Mouse (Mus musculus) left cerebral cortex, postnatal 14 days (tissue): ENCODE measurements around the gene Mpc1. TPM values are rescaled to one million over a fixed set of nuclear protein-coding genes. Genes with fewer than 3 reads are reported as not detected.
A peak's percentile ranks its signal among the peaks of the same experiment; 100 is the strongest.

Experiments used
- DNase-seq, 2 experiments: peaks; one replicate each; pipeline ENCODE4 v3.0.0; 2021 to 2022; ENCODE audit warnings: low spot score in 2 of 2, mixed read lengths in 1 of 2
- intact Hi-C: fragments of 180-260 bp; cut with DNase I; formaldehyde crosslinking; loops from one replicate; pipeline ENCODE4 v1.15.1; 2025
- long read RNA-seq, 2 experiments: library from polyadenylated mRNA; stranded (forward); transcript quantifications; one replicate each; pipeline ENCODE4 v2.0.0; 2021
- total RNA-seq, 2 experiments: library from RNA; stranded (reverse); gene quantifications; 2 replicates each; pipeline ENCODE4 v1.2.3; 2021

The Mpc1 gene
- total RNA-seq = 100 to 1,000 TPM; 193 to 205 TPM
- long read RNA-seq, experiment 1, transcript Mpc1-202 (5 exons, 555 nt) = major isoform, 7 of 227 reads
- long read RNA-seq, experiment 1, partial matches to known transcripts = 0 of 227 reads
- long read RNA-seq, experiment 1, other reads (novel, unspliced or antisense) = 217 of 227 reads
- long read RNA-seq, experiment 2, transcript Mpc1-202 (5 exons, 555 nt) = major isoform, 5 of 153 reads
- long read RNA-seq, experiment 2, partial matches to known transcripts = 0 of 153 reads
- long read RNA-seq, experiment 2, other reads (novel, unspliced or antisense) = 144 of 153 reads

DNA sequence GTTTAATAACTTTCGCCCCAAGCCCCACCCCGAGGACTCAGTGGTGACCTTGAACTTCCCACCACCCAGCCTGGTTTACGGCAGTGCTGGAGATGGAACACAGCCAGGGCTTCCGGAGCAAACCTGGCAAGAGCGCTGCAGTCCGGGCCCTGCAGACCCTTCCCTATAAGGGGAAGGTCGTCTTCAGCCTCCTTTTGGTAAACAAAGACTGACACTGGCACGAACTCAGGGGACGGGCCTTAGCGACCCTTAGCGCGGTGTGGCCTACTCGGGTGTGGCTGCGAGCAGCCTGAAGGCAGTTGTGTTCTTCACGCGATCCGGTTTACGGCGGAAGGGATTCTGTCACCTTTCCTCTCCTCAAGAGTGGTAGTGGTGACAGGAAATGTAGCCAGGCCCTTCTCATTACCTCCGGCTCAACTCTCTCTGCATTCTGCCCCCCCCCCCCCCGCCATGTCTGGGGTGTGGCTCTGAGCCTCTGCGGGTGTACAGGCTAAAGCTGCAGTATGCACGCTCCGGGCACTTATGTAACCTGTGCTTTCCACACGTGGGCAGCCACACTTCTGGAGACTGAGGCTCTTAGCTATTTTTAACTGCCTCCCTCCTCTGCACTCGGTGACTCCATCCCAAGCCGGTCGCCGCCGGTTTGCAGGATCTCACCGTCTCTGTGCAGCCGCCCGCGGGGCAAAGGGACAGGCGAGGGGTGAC is at the start of gene Mpc1:
Gene Mpc1, plus strand, starts transcription at position 84 of the 705 bp plus-strand sequence.
- peak; percentile 90 to 96 for DNase-seq
- intact Hi-C loops = loop anchor here (5.0 kb wide), 1 partner anchor 89 kb away; no protein-coding TSS in a partner anchor

GRCm38 (mm10) chr17:8233618-8234214 is 49.0 kb upstream of the Mpc1 start:
- DNase-seq = no peak
- intact Hi-C loops = no loop called here

DNA sequence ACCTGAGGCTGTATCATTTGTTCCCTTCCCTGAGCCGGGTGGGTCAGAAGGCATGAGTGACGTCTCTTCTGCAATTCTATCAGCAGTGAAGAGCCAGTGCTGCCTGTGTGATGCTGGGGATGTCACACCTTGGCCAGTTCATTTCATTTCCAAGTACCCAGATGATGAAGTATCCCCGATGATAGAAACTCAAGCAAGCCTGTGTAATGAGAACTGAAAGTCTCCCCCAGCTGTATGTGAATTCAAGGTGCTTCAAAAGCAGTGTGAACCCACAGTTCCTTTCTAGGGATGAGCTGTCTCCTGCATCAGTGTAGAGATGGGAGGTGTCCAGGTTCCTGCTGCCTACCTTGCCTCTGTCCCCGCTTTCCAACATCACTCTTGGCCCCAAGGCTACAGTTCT is 48.2 kb upstream of the Mpc1 start:
- DNase-seq = no peak
- intact Hi-C loops = no loop called here

- DNase-seq = no peak
- intact Hi-C loops = no loop called here
These were observed 47.0 kb upstream of the Mpc1 start, which contains the start of gene Ccr6 for GRCm38 (mm10) chr17:8235743-8236142. Gene Ccr6, plus strand, starts transcription at chr17:8236043.

DNA sequence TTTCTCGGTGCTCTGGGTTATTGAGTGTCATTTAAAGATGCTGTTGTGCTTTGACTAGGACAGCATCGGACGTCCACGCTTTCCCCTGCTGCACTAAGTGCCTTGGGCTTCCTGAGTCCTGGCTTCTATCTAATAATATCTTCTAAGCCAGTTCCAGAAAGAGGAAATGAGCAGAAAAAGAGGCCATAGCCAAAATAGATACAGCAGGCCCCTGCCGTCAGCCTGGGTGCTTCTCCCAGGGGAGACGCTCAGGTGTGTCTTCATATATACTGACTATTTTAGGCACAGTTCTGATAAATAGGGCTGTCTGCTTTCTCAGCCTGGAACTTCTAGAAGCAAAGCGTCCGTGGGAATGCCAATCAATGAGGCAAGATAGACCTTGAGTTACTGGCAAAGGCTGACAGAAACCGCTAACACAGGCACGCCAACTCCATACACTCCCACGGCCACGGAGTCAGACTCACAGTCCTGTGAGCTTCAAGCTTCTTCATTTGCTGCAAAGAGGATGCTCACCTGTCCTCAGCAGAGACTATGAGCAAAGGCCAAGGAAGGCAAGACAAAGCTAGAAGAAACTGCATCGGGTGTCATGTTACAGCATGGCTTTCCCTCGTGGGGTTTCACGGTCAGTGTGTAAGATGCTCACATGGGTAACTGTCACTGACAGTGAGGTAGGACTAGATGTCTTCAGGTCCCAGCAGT is 44.5 kb upstream of the Mpc1 start:
- intact Hi-C loops = no loop called here
- DNase-seq = no peak

GRCm38 (mm10) chr17:8239561-8239960 is 43.1 kb upstream of the Mpc1 start:
- intact Hi-C loops = no loop called here
- DNase-seq = no peak

DNA sequence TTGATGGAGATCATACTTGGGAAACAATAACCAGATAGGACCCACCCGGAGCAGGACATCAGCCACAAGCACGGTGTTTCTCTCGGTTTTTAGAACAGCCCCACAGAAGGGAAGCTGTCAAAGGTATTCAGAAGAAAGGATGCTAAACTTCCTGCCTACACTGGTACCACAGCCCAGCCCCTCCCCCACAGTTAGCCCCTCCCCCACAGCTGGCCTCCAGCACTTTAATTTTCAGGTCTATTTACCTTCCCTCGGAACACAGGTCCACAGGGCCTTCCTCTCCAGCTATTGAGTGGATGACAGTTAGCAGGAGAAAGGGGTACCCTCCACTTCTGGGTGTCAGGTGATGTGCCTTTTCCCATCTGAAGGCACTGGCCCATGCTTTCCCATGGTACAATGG is 42.2 kb upstream of the Mpc1 start:
- DNase-seq = no peak
- intact Hi-C loops = no loop called here

GRCm38 (mm10) chr17:8241645-8242044 is 41.1 kb upstream of the Mpc1 start:
- no peak for DNase-seq
- intact Hi-C loops = no loop called here

DNA sequence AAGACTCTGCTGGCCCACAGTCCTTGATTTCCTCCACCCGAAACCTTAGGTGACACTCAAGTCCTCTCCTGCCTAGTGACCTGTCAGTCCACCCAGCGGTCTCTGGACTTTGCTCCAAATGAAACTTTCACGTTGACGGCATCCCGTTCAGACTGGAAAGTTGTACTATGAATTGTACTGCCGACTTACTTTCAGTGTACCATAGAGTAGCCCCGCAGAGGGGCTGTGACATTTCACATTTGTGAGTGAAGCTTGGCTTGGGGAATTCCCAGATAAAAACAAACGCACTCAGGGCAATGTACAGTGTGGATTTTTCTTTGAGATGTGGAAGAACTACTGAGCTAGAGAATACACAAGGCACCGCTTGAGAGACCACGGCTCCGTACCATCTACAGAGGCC is 40.5 kb upstream of the Mpc1 start:
- intact Hi-C loops = no loop called here
- no peak for DNase-seq

- intact Hi-C loops = no loop called here
- DNase-seq = no peak
These were observed 38.6 kb upstream of the Mpc1 start for GRCm38 (mm10) chr17:8244124-8244523.

- intact Hi-C loops = no loop called here
- DNase-seq = no peak
These were observed 36.5 kb upstream of the Mpc1 start for GRCm38 (mm10) chr17:8246102-8246754.

DNA sequence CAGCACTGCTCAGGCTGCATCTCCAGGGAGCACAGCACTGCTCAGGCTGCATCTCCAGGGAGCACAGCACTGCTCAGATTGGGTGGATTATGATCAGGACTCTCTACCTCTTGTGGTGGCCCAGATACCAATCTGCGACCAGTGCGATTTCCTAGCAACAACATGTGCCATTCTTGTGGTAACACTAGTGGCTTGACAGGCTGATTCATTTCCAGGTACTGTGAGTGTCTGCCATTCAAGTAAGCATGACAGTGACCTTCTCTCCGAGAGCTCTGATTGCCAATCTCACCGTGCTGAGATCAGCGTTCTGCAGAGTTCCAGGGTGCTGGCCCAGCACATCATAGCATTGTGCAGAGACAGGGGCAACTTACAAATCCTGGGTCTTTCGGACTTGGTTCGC is 31.0 kb upstream of the Mpc1 start:
- no peak for DNase-seq
- intact Hi-C loops = no loop called here

DNA sequence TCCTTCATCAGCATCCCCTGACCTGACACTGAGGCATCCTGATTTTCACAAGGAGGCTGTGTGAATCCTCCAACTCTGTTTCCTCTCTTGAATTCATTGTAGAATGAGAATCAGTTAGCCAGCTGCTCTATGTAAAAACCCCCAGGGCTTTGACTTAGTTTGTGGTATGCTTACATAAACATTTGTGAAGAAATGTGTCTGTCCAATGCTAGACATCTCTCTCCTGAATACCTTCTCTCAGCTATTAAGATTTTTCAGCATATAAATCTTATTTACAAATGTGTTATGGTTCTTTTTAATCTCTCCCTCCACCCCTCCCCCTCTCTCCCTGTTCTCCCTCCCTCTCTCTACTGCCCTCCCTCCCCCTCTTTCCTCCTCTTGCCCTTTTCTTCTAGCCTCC is 28.4 kb upstream of the Mpc1 start:
- intact Hi-C loops = no loop called here

GRCm38 (mm10) chr17:8254914-8255313 is 27.8 kb upstream of the Mpc1 start:
- DNase-seq = no peak
- intact Hi-C loops = loop anchor here (5.0 kb wide), 1 partner anchor 207 kb away; no protein-coding TSS in a partner anchor

More for the DNA sequence above, 28.4 kb upstream of the Mpc1 start:
- no peak for DNase-seq

GRCm38 (mm10) chr17:8255583-8255982 is 27.1 kb upstream of the Mpc1 start:
- no peak for DNase-seq
- intact Hi-C loops = loop anchor here (5.0 kb wide), 1 partner anchor 207 kb away; no protein-coding TSS in a partner anchor

GRCm38 (mm10) chr17:8256982-8257381 is 25.7 kb upstream of the Mpc1 start:
- intact Hi-C loops = loop anchor here (5.0 kb wide), 1 partner anchor 205 kb away; no protein-coding TSS in a partner anchor

GRCm38 (mm10) chr17:8264638-8265037 is 18.1 kb upstream of the Mpc1 start:
- DNase-seq = peak; percentile 79 to 89
- intact Hi-C loops = loop anchor here (5.0 to 10.0 kb wide), 2 partner anchors 108 to 330 kb away; no protein-coding TSS in a partner anchor

More at GRCm38 (mm10) chr17:8256982-8257381, 25.7 kb upstream of the Mpc1 start:
- DNase-seq = peak in 1 of 2 experiments; percentile 54

DNA sequence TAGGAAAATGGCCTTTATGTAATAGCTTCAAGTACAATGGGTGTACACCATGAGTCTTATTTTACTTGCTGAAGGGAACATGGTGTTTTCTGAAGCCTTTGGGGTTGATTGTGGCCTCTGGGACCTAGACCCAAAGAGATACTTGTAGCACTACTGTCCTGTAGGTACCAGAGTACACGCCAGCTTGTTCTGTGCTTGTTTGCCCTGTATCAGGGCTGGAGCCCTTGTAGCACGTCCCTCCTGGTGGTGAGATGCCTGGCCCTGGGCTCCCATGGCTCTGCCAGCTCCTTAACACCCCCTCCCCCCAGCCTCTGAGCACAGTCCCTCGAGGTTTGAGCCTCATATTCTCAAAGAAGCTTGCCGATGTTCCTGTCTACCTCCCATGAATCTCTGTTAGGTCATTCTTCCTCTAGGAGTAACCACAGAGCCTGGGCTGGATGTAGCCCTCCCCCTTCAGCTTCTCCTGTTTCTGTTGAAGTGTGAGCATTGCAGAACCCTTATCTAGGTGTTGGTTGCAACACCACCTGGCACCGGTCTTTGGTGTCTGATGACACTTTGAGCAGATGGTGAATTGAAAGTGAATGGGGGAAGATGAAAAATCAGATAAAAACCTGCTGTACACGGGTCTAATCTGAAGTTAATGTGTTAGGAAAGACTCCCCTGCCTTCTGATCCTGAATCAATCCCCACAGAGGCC is 10.5 kb upstream of the Mpc1 start:
- DNase-seq = no peak
- intact Hi-C loops = no loop called here

DNA sequence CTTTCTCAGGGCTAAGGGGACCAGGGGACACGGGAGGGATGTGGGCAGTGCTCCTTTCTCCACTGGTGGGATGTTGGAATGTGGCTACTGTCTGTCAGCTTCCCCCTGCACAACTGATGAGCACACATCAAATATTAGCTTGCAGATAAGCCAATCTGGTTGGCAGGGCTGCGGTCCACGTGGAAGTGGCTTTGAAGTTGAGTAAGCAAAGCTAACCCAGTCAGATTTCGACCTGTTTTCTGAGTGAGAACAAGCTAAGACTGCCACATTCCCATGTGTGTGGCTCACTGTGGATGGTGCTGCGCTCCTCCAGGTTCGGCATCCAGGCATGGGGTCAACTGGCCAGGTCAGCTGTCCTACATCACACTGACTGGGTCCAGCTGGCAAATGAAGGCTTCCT is 9.8 kb upstream of the Mpc1 start:
- intact Hi-C loops = no loop called here
- no peak for DNase-seq
